Mouse (Mus musculus) heart, embryonic 16.5 days (tissue): Measurements from ENCODE around the gene Eif3i. TPM values are rescaled to one million over a fixed set of nuclear protein-coding genes. Genes with fewer than 3 reads are reported as not detected.

Source experiments
- ATAC-seq: fragments of 200-750 bp; cut with Nextera tagmentation; replicated peaks from 2 replicates; pipeline ENCODE4 v1.8.0; 2017; ENCODE audit warnings: moderate number of reproducible peaks; ENCODE audit not compliant: insufficient read depth, low FRiP score; ENCODE audit errors: extremely low read depth
- H3K27ac ChIP-seq: fragments of 300-500 bp; sonication (generic); 2 replicates; pipeline ENCODE4 v1.5.1; 2014; ENCODE audit warnings: mild to moderate bottlenecking, low read length, control low read depth, moderate library complexity
- H3K27me3 ChIP-seq: fragments of 300-500 bp; sonication (generic); 2 replicates; pipeline ENCODE4 v1.6.1; 2014; ENCODE audit warnings: low read length, mixed read lengths; ENCODE audit not compliant: control insufficient read depth, insufficient read depth
- H3K36me3 ChIP-seq: fragments of 300-500 bp; sonication (generic); 2 replicates; pipeline ENCODE4 v1.6.1; 2014; ENCODE audit not compliant: control insufficient read depth, insufficient read depth
- H3K4me1 ChIP-seq: fragments of 300-500 bp; sonication (generic); 2 replicates; pipeline ENCODE4 v1.6.1; 2014; ENCODE audit warnings: low read length, mixed read lengths; ENCODE audit not compliant: control insufficient read depth, insufficient read depth
- H3K4me2 ChIP-seq: fragments of 300-500 bp; sonication (generic); 2 replicates; pipeline ENCODE4 v1.6.1; 2014; ENCODE audit warnings: low read depth, mild to moderate bottlenecking, control low read depth, low read length
- H3K4me3 ChIP-seq: fragments of 300-500 bp; sonication (generic); 2 replicates; pipeline ENCODE4 v1.5.1; 2014; ENCODE audit warnings: mild to moderate bottlenecking, control low read depth, low read length
- H3K9ac ChIP-seq: fragments of 300-500 bp; sonication (generic); 2 replicates; pipeline ENCODE4 v1.6.1; 2014; ENCODE audit warnings: low read length, control low read depth
- H3K9me3 ChIP-seq: fragments of 300-500 bp; sonication (generic); replicated peaks from 2 replicates; pipeline ENCODE4 v1.6.1; 2016; ENCODE audit warnings: low read length; ENCODE audit not compliant: control insufficient read depth
- WGBS: fragments of 180-500 bp; shearing (Covaris S2); extraction: QIAGEN DNeasy Blood & Tissue Kit; methylation state at CpG from one replicate; pipeline ENCODE4 v1.1.7; 2014; 5-methylcytosine and 5-hydroxymethylcytosine counted together
- polyA plus RNA-seq: library from polyadenylated mRNA; unstranded; fragments of >200 nt; fragmentation: Nextera tagmentation; extraction: Ambion mirVana; gene quantifications from 2 replicates; pipeline ENCODE4 v1.2.1, GENCODE M21; 2015

Eif3i gene
- polyA plus RNA-seq, 1 experiment from 2014 or later, result 180 TPM

DNA sequence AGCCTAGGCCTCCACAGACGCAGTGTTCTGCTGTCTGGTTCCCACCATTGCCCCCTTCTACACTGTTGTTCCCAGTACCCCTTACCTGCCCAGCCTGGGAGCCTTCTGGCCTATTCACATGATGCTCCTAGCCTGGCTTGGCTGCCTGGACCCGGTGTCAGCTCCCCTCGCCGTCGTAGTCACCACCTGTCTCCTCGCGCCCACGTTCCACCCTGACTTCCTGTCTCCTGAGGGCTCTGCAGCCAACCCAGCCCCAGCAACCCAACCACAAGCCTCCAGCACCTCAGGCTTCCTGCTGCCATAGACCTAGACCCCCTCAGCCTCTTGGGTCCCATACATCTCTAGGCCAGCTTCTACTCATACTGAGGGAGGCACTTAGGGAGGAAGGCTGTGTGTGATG, 27.0 kb downstream of the Eif3i start, which contains the start of gene Lck:
Gene Lck, minus strand, starts transcription at position 212 of the 400 bp plus-strand sequence.
- Histone ChIP-seq H3K36me3 (no peaks in the 10 kb centered on the region), H3K4me2 (peak within 1 kb of the TSS; percentile 26), H3K9me3 (no peaks in the 10 kb centered on the region), H3K27ac (peak within 1 kb of the TSS; percentile 2), H3K4me3 (peak within 1 kb of the TSS; percentile 0; the same call in 1 of the 2 replicates), H3K4me1 (peaks cover 9% of the 10 kb centered on the region), H3K27me3 (no peaks in the 10 kb centered on the region), H3K9ac (no peak within 1 kb of the TSS)
- WGBS, result 89% methylated on average over 8 of the region's 8 CpGs
- no peak for ATAC-seq

DNA sequence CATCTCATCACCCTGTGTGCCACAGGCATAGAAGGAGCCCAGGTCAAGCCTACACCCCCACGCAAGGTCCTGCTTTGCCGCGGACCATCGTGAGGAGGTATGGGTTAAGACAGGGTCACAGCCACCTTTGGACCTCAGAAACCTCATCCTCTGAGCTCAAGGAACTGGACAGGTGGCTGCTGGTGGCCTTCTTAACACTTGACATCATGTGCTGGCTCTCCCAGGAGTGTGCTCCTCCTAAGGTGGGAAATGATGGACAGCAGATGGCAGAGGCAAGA, 27.4 kb downstream of the Eif3i start:
- H3K4me2 ChIP-seq, result peak overlapping the region; percentile 26
- peaks cover 9% of the 10 kb centered on the region for H3K4me1 ChIP-seq
- H3K36me3 ChIP-seq, result no peaks in the 10 kb centered on the region
- no peak for ATAC-seq
- H3K27me3 ChIP-seq, result no peaks in the 10 kb centered on the region
- H3K9me3 ChIP-seq, result no peaks in the 10 kb centered on the region
- no peak overlapping the region for H3K9ac ChIP-seq
- H3K4me3 ChIP-seq, result peak overlapping the region; percentile 0; the same call in 1 of the 2 replicates
- peak overlapping the region; percentile 2; the same call in 1 of the 2 replicates for H3K27ac ChIP-seq
- WGBS, result 97% methylated on average over 4 of the region's 4 CpGs

DNA sequence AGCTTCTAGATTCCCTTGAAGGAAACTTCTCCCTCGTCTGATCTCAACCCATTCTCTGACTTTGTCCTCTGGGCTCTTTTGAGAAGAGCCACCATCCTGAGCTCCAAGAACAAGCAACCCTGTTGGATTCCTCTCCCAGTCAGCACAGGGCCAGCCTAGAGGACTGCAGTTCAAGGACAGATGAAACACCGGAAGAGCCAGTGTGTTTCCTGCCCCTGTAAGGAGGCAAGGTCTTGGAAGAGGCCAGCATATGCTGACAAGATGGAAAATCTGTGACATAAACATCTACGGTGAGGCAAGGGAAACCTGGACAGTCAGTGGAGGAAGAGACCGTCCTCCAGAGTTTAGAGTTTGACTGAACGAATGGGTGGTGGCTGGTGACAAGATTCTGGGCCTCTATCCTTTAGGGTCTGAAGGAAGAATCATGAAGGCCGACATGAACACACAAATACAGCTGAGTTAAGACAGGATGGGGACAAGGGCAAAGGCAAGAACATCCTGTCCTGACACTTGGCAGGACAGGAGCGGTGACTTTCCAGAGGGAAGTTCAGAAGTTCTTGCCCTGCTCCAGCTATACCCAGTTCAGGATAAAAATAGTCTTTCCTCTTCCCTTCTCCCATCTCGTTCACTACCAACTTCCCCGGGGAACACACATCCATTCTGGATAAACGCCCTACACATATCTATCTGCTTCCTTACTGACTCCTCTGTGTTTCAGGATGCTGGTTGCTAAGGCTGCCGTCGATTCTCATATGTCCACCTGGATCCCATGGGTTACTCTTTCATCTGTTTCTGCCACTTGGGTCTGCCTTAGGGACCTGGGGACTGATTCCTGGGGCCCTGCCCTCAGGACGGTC, 28.0 kb downstream of the Eif3i start:
- Histone ChIP-seq H3K4me2 (peak overlapping the region; percentile 7; the same call in 1 of the 2 replicates), H3K9me3 (no peaks in the 10 kb centered on the region), H3K4me1 (peaks cover 9% of the 10 kb centered on the region), H3K27ac (peak overlapping the region; percentile 2), H3K9ac (no peak overlapping the region), H3K27me3 (no peaks in the 10 kb centered on the region), H3K36me3 (no peaks in the 10 kb centered on the region), H3K4me3 (no peak overlapping the region)
- no peak for ATAC-seq
- WGBS, result 64% methylated on average over 13 of the region's 13 CpGs

DNA sequence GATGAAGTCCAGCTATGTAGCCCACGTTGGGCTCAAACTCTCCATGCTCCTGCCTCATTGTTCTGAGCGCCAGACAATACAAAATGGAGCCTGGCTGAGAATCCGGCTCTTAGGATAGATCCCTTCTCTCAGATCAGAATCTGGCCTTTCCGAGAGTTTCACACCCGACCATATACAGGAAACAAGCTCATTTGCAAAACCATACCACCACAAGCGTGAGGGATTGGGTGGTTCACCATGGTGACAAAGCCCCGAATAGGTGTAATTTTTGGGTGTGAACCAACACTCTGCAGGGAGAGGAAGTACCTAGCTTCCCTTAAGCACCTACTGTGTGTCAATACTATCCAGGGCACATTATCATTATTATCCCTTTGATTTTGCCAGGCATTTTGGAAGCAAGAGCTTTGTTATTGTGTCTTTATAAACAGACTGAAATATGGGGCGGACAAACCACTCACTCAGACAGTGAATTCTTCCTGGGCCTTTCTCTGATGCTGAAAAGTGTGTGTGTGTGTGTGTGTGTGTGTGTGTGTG, 28.8 kb downstream of the Eif3i start:
- no peak overlapping the region for H3K4me3 ChIP-seq
- H3K27me3 ChIP-seq, result no peaks in the 10 kb centered on the region
- H3K9me3 ChIP-seq, result no peaks in the 10 kb centered on the region
- ATAC-seq, result no peak
- H3K4me2 ChIP-seq, result no peak overlapping the region
- no peak overlapping the region for H3K9ac ChIP-seq
- no peaks in the 10 kb centered on the region for H3K36me3 ChIP-seq
- WGBS, result 71% methylated on average over 8 of the region's 8 CpGs
- no peak overlapping the region for H3K27ac ChIP-seq
- peaks cover 9% of the 10 kb centered on the region for H3K4me1 ChIP-seq

DNA sequence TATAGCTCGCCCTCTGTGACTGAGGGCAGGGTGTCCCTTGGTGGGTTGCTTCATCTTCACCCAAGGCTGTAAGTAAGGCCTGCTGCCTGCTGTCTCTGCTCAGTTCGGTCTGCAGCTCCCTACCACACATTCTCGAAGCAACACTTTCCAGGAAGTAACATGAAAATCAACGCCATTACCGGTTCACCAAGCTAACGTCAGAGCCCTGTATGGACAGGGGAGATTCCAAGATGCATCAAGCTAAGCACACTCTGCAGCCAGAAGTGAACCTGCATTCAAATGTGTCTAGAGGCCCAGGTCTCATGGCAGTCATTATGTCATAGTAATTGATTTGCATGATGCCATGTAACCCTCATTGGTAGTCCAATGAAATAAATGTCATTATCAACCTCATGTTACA, 30.4 kb downstream of the Eif3i start:
- H3K27me3 ChIP-seq, result no peaks in the 10 kb centered on the region
- no peak overlapping the region for H3K9ac ChIP-seq
- peaks cover 4% of the 10 kb centered on the region for H3K4me1 ChIP-seq
- no peaks in the 10 kb centered on the region for H3K36me3 ChIP-seq
- H3K27ac ChIP-seq, result no peak overlapping the region
- no peak overlapping the region for H3K4me3 ChIP-seq
- 80% methylated on average over 6 of the region's 6 CpGs for WGBS
- ATAC-seq, result no peak
- no peak overlapping the region for H3K4me2 ChIP-seq
- H3K9me3 ChIP-seq, result no peaks in the 10 kb centered on the region

DNA sequence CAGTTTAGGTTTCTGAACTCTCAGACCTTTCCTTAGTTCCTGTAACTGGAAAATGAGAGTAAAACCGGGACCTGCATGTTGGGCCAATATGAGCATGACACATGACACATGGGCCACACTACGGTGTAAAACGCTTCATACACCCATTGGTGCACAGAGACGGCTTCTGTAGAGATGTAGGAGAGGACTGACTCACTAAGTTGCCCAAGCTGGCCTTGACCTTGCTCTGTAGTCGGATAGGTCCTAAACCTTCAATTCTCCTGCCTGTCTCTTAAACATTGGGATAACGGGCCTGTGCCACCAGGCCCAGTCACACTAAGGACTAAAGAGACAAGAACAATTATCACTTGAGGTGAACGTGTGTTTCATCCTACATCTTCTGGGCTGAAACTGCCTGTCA, 32.1 kb downstream of the Eif3i start:
- 0 out of 2 replicates have a peak, but pooled peaks cover 2% of the 10 kb centered on the region for H3K4me1 ChIP-seq
- no peak for ATAC-seq
- WGBS, result 86% methylated on average over 7 of the region's 7 CpGs
- H3K9ac ChIP-seq, result no peak overlapping the region
- no peaks in the 10 kb centered on the region for H3K27me3 ChIP-seq
- H3K9me3 ChIP-seq, result no peaks in the 10 kb centered on the region
- no peak overlapping the region for H3K4me2 ChIP-seq
- H3K4me3 ChIP-seq, result no peak overlapping the region
- H3K36me3 ChIP-seq, result no peaks in the 10 kb centered on the region
- no peak overlapping the region for H3K27ac ChIP-seq

DNA sequence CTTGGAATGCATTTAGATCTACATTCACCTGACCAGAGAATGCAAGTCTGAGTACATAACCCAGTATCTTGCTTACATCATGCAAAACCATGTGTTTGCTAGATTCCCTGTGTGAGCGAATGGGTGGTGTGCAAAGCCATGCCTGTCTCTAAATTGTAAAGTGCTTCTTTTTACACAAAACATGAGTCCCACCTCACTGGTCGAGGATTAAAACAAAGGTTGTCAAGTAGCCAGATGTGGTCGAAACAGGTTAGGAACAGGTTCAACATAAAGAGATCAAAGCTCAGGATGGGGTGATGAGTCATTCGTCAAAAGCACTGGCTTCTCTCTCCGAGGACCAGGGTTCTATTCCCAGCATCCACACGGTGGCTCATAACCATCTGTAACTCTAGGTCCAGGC, 35.3 kb downstream of the Eif3i start:
- no peak for ATAC-seq

DNA sequence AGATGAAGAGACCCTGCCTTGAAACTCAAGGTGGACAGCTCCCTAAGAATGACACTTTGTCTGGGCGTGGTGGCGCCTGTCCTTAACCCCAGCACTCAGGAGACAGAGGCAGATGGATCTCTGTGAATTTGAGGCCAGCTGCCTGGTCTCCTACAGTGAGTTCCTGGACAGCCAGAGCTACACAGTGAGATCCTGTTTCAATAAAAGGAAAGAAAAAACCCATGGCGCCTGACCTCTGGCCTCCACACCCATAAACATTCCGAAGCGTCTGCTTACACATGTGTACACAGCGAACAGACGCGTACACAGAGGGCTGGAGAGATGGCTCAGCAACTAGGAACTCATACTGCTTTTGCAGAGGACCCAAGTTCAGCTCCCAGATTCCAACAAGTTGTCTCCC, 36.7 kb downstream of the Eif3i start:
- no peaks in the 10 kb centered on the region for H3K9me3 ChIP-seq
- H3K4me2 ChIP-seq, result no peak overlapping the region
- no peak overlapping the region for H3K27ac ChIP-seq
- no peak overlapping the region for H3K9ac ChIP-seq
- H3K36me3 ChIP-seq, result no peaks in the 10 kb centered on the region
- H3K27me3 ChIP-seq, result no peaks in the 10 kb centered on the region
- H3K4me3 ChIP-seq, result no peak overlapping the region
- WGBS, result 68% methylated on average over 8 of the region's 8 CpGs
- H3K4me1 ChIP-seq, result no peaks in the 10 kb centered on the region
- no peak for ATAC-seq

More for the DNA sequence above, 35.3 kb downstream of the Eif3i start:
- H3K9ac ChIP-seq, result no peak overlapping the region
- no peaks in the 10 kb centered on the region for H3K4me1 ChIP-seq
- H3K27me3 ChIP-seq, result no peaks in the 10 kb centered on the region
- H3K4me2 ChIP-seq, result no peak overlapping the region
- no peak overlapping the region for H3K27ac ChIP-seq
- WGBS, result 77% methylated on average over 6 of the region's 6 CpGs
- H3K36me3 ChIP-seq, result no peaks in the 10 kb centered on the region
- no peak overlapping the region for H3K4me3 ChIP-seq
- H3K9me3 ChIP-seq, result no peaks in the 10 kb centered on the region

DNA sequence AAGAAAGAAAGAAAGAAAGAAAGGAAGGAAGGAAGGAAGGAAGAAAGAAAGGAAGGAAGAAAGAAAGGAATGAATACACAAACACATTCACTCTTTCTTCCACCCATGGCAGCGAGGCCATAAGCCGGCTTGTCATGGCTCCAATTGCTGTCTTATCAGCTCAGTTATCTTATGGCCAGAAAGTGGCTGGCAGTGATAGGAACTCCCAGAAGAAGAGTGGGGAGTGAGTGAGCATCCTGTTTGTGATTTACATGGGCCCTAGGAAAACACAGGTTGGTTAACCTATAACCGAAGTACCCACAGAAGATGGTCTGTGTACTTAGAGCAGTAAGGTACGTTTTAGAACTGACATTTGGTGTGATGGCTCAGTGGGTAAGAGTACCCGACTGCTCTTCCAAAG, 39.3 kb downstream of the Eif3i start:
- ATAC-seq, result no peak
- WGBS, result 58% methylated on average over 5 of the region's 5 CpGs
- Histone ChIP-seq H3K9ac (no peak overlapping the region), H3K4me2 (no peak overlapping the region), H3K27me3 (no peaks in the 10 kb centered on the region), H3K36me3 (no peaks in the 10 kb centered on the region), H3K4me1 (peaks cover 6% of the 10 kb centered on the region), H3K4me3 (no peak overlapping the region), H3K27ac (no peak overlapping the region), H3K9me3 (no peaks in the 10 kb centered on the region)
